Mouse (Mus musculus) gastrocnemius, postnatal 14 days (tissue): ENCODE results near the gene Lrp2. TPM values are rescaled to one million over a fixed set of nuclear protein-coding genes. Genes with fewer than 3 reads are reported as not detected.

ENCODE experiments used
- total RNA-seq, 2 experiments: library from RNA; stranded (reverse); gene quantifications; 2 replicates each; pipeline ENCODE4 v1.2.3; 2021

Lrp2 gene
- total RNA-seq, 2 experiments from 2014 or later = not detected

Other genes starting within 250 kb of the Lrp2 start
- not detected for gene Abcb11, start 243.4 kb downstream of the Lrp2 start, total RNA-seq
- not detected for gene Dhrs9, start 205.6 kb downstream of the Lrp2 start, total RNA-seq
- 1 to 10 TPM; 2.8 to 4.2 TPM for gene Bbs5, start 61.1 kb upstream of the Lrp2 start, total RNA-seq
- gene Klhl41, start 84.1 kb upstream of the Lrp2 start, total RNA-seq = 100 to 1,000 TPM; 474 to 551 TPM
- 10 to 100 TPM; 11.8 to 14.7 TPM for gene Fastkd1, start 127.5 kb upstream of the Lrp2 start, total RNA-seq
- gene Ppig, start 136.5 kb upstream of the Lrp2 start, total RNA-seq = 10 to 100 TPM; 26.7 to 31.9 TPM
- under 1 TPM; 0.29 to 0.40 TPM for gene Ccdc173, start 203.5 kb upstream of the Lrp2 start, total RNA-seq
- 10 to 100 TPM in 1 of 2 experiments, 1 to 10 TPM in 1; 9.2 to 10.5 TPM for gene Phospho2, start 203.6 kb upstream of the Lrp2 start, total RNA-seq
- gene Klhl23, start 235.9 kb upstream of the Lrp2 start, total RNA-seq = 10 to 100 TPM; 16.4 to 18.4 TPM